Mouse (Mus musculus) embryonic facial prominence, embryonic 13.5 days (tissue): ENCODE data around the gene Gm17660. TPM values are rescaled to one million over a fixed set of nuclear protein-coding genes. Genes with fewer than 3 reads are reported as not detected.
A peak's percentile ranks its signal among the peaks of the same experiment; 100 is the strongest.

Source experiments
- ATAC-seq: fragments of 200-750 bp; cut with Nextera tagmentation; 2 replicates; pipeline ENCODE4 v1.8.0; 2017; ENCODE audit warnings: low read depth; ENCODE audit not compliant: insufficient number of reproducible peaks, insufficient read depth, low FRiP score, low TSS enrichment
- H3K27ac ChIP-seq: fragments of 300-500 bp; sonication (generic); 2 replicates; pipeline ENCODE4 v1.5.1; 2015; ENCODE audit warnings: moderate library complexity, mild to moderate bottlenecking, inconsistent platforms
- H3K27me3 ChIP-seq: fragments of 300-500 bp; sonication (generic); 2 replicates; pipeline ENCODE4 v1.6.1; 2015; ENCODE audit warnings: mild to moderate bottlenecking, inconsistent platforms
- H3K36me3 ChIP-seq: fragments of 300-500 bp; sonication (generic); 2 replicates; pipeline ENCODE4 v1.6.1; 2015; ENCODE audit warnings: mild to moderate bottlenecking, inconsistent platforms
- H3K4me1 ChIP-seq: fragments of 300-500 bp; sonication (generic); 2 replicates; pipeline ENCODE4 v1.6.1; 2015; ENCODE audit warnings: inconsistent platforms
- H3K4me2 ChIP-seq: fragments of 300-500 bp; sonication (generic); 2 replicates; pipeline ENCODE4 v1.6.1; 2015; ENCODE audit warnings: moderate library complexity, mild to moderate bottlenecking, inconsistent platforms
- H3K4me3 ChIP-seq: fragments of 300-500 bp; sonication (generic); 2 replicates; pipeline ENCODE4 v1.5.1; 2015; ENCODE audit warnings: mild to moderate bottlenecking, inconsistent platforms
- H3K9ac ChIP-seq: fragments of 300-500 bp; sonication (generic); 2 replicates; pipeline ENCODE4 v1.6.1; 2015; ENCODE audit warnings: mild to moderate bottlenecking, inconsistent platforms
- H3K9me3 ChIP-seq: fragments of 300-500 bp; sonication (generic); 2 replicates; pipeline ENCODE4 v1.6.1; 2016; ENCODE audit warnings: inconsistent platforms
- WGBS: fragments of 180-500 bp; shearing (Covaris S2); methylation state at CpG from one replicate; pipeline ENCODE4 v1.1.7; 2015; ENCODE audit warnings: mixed read lengths; 5-methylcytosine and 5-hydroxymethylcytosine counted together
- polyA plus RNA-seq: library from polyadenylated mRNA; unstranded; fragments of >200 nt; fragmentation: Nextera tagmentation; extraction: Ambion mirVana; gene quantifications from 2 replicates; pipeline ENCODE4 v1.2.1, GENCODE M21; 2015

Gm17660 gene
- polyA plus RNA-seq, 1 experiment from 2014 or later: not detected

DNA sequence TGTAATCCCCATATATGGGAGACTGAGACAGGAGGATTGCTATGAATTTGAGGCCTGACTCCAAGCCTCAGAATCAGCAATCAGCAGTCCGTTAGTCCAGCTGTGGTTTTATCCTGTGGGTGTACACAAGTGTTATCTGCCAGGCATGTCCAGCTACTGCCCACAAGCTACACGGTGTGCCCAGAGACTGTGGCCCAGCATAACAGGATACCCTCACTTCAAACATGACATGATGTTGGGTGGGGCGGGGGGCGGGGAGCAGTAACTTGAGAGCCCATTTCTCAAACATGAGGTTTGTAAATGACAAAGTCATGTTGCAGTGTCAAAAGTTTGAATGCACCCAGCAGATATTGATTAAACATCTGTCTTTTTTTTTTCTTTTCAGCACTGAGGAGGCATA lies 21.6 kb downstream of the Gm17660 start:
- peaks cover 58% of the 10 kb centered on the region for H3K36me3 ChIP-seq
- no peak for ATAC-seq
- 71% methylated on average over 4 of the region's 4 CpGs for WGBS

DNA sequence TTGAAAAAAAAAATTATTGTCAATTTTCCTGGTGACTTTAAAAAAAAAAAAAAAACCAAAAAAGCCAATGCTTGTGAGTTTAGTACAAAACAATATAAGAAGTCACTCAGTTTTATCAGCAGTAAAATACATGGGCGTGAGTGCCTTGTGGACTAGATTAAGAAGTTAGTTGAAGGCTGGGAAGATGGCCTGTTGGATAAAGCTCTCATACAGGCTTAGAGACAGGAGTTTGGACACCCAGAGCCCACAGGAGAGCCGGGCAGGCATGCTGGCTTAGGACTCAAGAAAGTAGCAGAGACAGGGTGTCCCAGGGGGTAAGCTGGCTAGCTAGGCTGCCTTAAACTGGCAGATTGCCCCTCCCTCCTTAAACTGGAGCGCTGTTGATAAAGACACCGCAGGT lies 22.5 kb downstream of the Gm17660 start:
- ATAC-seq: no peak

More for the DNA sequence above, 21.6 kb downstream of the Gm17660 start:
- H3K4me2 ChIP-seq: no peak overlapping the region
- no peak overlapping the region for H3K27ac ChIP-seq
- H3K27me3 ChIP-seq: no peaks in the 10 kb centered on the region
- no peak overlapping the region for H3K9ac ChIP-seq
- no peaks in the 10 kb centered on the region for H3K9me3 ChIP-seq
- H3K4me1 ChIP-seq: no peaks in the 10 kb centered on the region
- no peak overlapping the region for H3K4me3 ChIP-seq

DNA sequence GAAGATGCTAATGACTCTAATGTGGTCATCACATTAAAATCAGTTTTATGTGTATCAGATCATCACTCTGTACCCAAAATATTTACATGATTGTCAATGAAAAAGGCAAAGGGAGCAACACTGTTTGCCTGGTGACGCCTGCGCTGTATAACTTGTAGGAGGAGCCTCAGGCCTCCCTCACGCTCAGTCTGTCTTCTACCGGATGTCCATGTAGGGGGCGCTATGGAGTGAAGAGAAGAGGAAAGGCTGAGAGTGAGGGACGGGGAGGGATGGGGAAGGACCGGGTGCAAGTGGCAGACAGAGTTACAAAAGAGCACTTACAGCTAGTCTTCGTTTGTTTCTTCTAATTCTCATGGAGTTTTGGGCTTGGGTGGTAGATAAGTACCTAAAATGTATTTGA lies 24.5 kb downstream of the Gm17660 start:
- Histone ChIP-seq H3K4me1 (peaks cover 4% of the 10 kb centered on the region), H3K36me3 (peaks cover 37% of the 10 kb centered on the region), H3K4me3 (no peak overlapping the region), H3K4me2 (no peak overlapping the region), H3K27ac (no peak overlapping the region), H3K27me3 (no peaks in the 10 kb centered on the region), H3K9ac (no peak overlapping the region), H3K9me3 (no peaks in the 10 kb centered on the region)
- 60% methylated on average over 8 of the region's 8 CpGs for WGBS
- ATAC-seq: no peak

More for the DNA sequence above, 22.5 kb downstream of the Gm17660 start:
- peaks cover 54% of the 10 kb centered on the region for H3K36me3 ChIP-seq
- no peaks in the 10 kb centered on the region for H3K4me1 ChIP-seq
- H3K4me2 ChIP-seq: no peak overlapping the region
- H3K4me3 ChIP-seq: no peak overlapping the region
- H3K9me3 ChIP-seq: no peaks in the 10 kb centered on the region
- 90% methylated on average over 4 of the region's 4 CpGs for WGBS
- H3K27ac ChIP-seq: no peak overlapping the region
- no peaks in the 10 kb centered on the region for H3K27me3 ChIP-seq
- H3K9ac ChIP-seq: no peak overlapping the region

DNA sequence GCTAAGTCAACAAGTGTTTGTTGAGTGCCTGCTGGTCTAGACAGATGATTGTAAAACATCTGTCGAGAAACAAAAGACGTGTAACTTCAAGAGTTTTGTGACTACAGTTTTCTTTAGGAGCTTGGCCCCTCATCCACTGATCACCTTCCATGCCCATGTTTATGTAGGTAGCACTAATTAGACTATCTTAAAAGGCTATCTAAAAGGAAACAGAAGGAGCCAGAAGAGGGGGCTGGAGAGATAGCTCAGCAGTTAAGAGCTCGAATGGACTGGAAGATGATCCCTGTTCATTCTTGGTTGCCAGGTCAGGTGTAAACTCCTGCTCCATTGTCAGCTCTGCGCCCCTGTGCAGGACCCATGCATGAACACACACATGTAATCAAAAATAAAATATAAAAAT lies 29.3 kb downstream of the Gm17660 start:
- no peak for ATAC-seq
- Histone ChIP-seq H3K27ac (no peak overlapping the region), H3K9ac (peak overlapping the region; percentile 91; the same call in 1 of the 2 replicates), H3K9me3 (no peaks in the 10 kb centered on the region), H3K27me3 (no peaks in the 10 kb centered on the region), H3K4me2 (peak overlapping the region; percentile 78), H3K4me1 (peaks cover 20% of the 10 kb centered on the region), H3K4me3 (peak overlapping the region; percentile 89), H3K36me3 (peaks cover 27% of the 10 kb centered on the region)
- 53% methylated on average over 4 of the region's 4 CpGs for WGBS

DNA sequence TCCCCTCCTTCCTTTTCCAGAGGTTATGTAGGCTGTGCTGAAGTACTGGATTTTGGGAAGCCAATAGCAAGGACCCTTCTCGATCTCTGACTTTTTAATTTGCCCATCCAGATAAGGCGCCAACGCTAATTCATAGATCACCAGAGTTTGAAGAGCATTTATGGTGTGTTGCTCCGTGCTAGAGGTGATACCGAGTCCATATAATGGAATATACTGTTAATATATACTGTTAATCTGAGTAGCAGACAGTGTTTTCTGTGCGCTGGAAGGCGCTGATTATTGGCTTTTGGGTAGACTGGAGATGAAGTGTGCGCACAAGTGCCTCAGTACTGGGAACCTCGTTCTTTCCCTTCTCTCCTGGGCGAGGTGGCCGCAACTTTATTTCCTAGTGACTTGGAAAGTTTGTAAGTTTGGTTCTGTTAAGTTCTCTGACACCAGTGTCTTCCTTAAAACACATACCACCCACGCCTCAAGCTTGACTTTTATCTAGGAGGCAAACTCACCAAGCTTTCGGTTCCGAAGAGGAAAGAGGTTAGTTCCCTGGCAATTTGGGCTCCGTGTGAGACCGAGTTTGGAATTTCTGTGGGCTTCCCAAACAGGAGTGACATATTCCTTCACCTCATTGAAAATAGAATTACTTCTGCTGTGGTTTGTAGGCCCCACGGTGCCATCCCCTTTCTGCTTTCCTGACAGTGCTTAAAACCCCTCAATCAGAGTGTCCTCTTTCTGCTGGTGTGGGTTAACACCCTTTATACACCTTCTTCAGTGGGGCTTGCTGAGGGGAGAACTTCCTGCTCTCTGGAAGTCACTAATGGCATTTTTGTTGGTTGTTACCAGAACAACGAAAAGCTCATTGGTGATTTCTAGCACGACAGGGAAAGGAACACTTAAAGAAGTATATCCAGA lies 30.0 kb downstream of the Gm17660 start:
- H3K4me3 ChIP-seq: peak overlapping the region; percentile 89
- peak overlapping the region; percentile 78 for H3K4me2 ChIP-seq
- peaks cover 20% of the 10 kb centered on the region for H3K36me3 ChIP-seq
- no peak; the same call in 1 of the 2 replicates for ATAC-seq
- H3K4me1 ChIP-seq: peaks cover 20% of the 10 kb centered on the region
- peak overlapping the region; percentile 91 for H3K9ac ChIP-seq
- H3K9me3 ChIP-seq: no peaks in the 10 kb centered on the region
- WGBS: 7% methylated on average over 19 of the region's 19 CpGs
- peak overlapping the region; percentile 89 for H3K27ac ChIP-seq
- H3K27me3 ChIP-seq: no peaks in the 10 kb centered on the region

DNA sequence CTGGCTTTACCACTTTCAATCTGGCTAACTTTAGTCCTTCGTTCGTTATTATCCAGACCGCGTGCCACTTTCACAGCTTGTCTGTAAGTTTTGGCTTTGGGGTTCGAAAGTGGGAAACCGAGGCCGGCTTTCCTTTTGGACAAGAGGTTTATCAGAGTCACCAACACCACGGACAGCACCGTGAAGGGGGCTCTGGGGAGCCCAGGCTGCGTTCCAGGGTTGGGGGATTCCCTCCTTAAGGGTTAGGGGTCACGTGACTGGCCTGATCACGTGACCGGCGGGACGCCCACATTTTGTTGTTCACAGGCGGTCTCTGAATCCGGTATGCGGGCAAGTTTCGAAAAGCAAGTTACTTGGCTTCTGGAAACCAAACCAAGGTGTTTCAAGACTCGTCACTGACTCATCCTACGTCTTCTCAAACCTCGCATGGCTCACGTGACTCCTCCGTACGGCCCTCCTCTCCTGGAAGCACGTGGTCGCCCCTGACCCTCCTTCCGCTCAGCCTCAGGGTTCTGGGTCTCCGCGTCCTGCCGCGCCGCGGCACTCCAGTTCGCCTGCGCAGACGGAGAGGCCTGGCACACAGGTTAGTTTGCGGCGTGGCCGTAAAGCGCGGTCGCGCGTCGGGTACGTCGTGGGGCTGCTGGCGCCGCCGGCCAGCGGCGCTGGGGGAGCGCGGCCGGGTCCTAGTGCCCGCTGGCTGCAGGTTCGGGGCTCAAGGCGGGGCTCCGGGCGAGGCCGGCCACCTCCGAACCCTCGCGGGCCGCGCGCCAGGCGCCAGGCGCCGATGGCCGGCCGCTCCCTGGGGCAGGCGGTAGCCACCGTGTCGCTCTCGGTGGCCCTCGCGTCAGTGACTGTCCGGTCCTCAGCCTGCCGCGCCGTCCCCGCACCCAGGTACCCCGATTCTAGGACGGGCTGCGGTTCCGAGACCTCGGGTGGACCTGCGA lies 30.9 kb downstream of the Gm17660 start, which contains the start of gene Nudt9:
TSS of gene Nudt9 (plus strand) at position 51 of the 944 bp plus-strand sequence.
- WGBS: 5% methylated on average over 86 of the region's 90 CpGs

DNA sequence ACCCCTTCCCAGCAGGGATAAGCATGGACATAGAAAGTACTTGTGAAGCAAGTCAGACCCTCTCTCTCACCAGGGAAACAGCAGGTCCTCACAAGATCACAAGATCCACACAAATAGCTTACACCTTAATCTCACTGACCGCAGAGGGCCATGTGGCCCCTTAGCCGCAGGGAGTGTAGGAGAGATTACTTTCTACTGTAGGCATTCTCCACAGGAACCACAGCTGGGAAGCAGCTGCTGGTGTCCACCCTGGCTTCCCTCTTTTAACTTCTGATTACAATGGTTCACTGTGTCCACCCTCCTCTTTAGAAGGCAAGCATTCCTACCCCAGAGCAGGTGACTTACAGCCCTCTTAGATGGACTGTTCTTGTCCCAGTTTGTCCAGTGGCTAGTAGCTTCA lies 33.7 kb downstream of the Gm17660 start:
- H3K27me3 ChIP-seq: no peaks in the 10 kb centered on the region
- ATAC-seq: no peak
- 40% methylated on average over 2 of the region's 2 CpGs for WGBS
- H3K36me3 ChIP-seq: no peaks in the 10 kb centered on the region
- no peak overlapping the region for H3K4me2 ChIP-seq
- H3K4me3 ChIP-seq: no peak overlapping the region
- peak overlapping the region; percentile 48; the same call in 1 of the 2 replicates for H3K27ac ChIP-seq
- no peaks in the 10 kb centered on the region for H3K9me3 ChIP-seq
- H3K4me1 ChIP-seq: peaks cover 20% of the 10 kb centered on the region
- 0 out of 2 replicates have a peak overlapping the region, but pooled peaks have one; percentile 1 for H3K9ac ChIP-seq

More for the DNA sequence above, 30.9 kb downstream of the Gm17660 start, which contains the start of gene Nudt9:
- peak; percentile 96 for ATAC-seq
- Histone ChIP-seq H3K9me3 (no peaks in the 10 kb centered on the region), H3K9ac (peak within 1 kb of the TSS; percentile 91), H3K36me3 (peaks cover 11% of the 10 kb centered on the region), H3K4me1 (peaks cover 20% of the 10 kb centered on the region), H3K4me2 (peak within 1 kb of the TSS; percentile 78), H3K27ac (peak within 1 kb of the TSS; percentile 89), H3K4me3 (peak within 1 kb of the TSS; percentile 89), H3K27me3 (no peaks in the 10 kb centered on the region)

DNA sequence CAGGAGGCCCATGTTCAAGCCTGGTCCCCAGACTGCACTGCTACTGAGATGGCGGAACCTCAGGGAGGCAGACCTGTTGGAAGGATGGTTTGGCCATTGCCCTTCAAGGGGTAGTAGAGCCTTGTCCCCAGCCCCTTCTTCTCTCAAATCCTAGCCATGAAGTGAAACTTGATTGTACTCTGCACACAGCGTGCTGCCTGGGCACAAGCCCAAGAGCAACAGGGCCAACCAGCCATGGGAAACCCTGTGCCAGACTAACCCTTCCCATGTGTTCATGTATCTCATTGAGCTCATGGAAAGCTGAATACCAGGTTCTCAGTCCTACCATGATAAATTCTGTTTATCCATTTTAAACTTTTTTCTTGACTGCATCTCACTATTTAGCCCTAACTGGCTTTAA lies 34.5 kb downstream of the Gm17660 start:
- Histone ChIP-seq H3K36me3 (no peaks in the 10 kb centered on the region), H3K4me1 (peaks cover 15% of the 10 kb centered on the region), H3K4me3 (no peak overlapping the region), H3K9me3 (no peaks in the 10 kb centered on the region), H3K4me2 (no peak overlapping the region), H3K9ac (no peak overlapping the region), H3K27ac (peak overlapping the region; percentile 48), H3K27me3 (no peaks in the 10 kb centered on the region)
- WGBS: 88% methylated on average over 2 of the region's 2 CpGs
- no peak for ATAC-seq

DNA sequence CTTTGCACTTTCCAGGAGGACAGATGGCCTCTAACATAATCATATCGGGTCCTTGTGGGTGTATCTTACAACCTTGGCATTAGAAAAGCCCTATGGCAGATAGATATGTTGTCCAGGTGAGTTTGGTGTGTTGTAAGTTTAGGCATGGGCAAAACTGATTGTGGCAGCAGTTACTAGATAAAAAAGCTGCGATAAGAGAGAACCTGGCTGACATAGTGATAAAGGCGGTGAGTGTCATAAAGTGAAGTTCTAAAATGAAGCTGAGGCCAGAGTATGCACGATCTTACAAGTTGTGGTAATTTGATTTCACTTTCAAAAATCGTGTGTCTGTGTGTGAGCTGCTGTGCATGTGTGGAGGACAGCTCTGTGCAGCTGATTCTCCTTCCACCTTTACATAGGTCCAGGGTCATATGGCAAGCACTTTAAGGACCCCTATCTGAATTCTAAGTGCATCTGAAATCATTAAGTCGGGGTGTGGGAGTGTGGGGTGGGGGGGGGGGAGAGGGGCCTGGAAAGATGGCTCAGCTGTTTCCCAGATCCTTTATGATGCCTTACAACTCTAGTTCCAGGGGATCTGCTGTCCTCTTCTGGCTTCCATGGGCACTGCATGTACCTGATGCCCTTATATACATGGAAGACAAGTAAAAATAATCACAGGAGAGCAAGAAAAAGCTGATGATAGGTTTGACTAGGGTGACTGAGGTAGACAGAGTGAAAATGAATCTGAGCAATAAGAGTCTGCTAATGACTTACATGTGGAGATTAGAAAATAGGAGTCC lies 38.1 kb downstream of the Gm17660 start:
- Histone ChIP-seq H3K4me2 (no peak overlapping the region), H3K27me3 (no peaks in the 10 kb centered on the region), H3K27ac (no peak overlapping the region), H3K9me3 (no peaks in the 10 kb centered on the region), H3K9ac (no peak overlapping the region), H3K4me3 (no peak overlapping the region), H3K4me1 (peaks cover 4% of the 10 kb centered on the region; the same call in 1 of the 2 replicates), H3K36me3 (no peaks in the 10 kb centered on the region)
- 67% methylated on average over 6 of the region's 6 CpGs for WGBS
- no peak for ATAC-seq

DNA sequence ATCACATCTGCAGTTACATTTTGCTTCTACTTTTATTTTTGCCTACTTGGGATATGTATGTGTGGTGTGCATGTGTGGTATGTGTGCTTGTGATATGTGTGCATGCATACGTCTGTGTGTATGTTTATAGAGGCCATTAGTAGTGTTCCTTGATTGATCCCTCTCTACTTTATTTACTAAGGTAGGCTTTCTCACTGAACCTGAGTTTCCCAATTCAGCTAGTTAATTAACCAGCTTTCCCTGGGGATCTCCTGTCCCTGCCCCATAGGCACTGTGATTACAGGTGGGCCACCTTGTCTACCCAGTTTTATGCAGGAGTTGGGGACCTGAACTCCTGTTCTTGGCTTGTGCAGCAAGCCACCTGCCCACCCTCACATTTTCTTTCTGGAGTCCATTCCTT lies 40.7 kb downstream of the Gm17660 start:
- no peaks in the 10 kb centered on the region for H3K9me3 ChIP-seq
- no peak overlapping the region for H3K9ac ChIP-seq
- H3K27me3 ChIP-seq: no peaks in the 10 kb centered on the region
- no peak overlapping the region for H3K4me2 ChIP-seq
- no peaks in the 10 kb centered on the region for H3K4me1 ChIP-seq
- ATAC-seq: no peak
- WGBS: 80% methylated on average over 1 of the region's 1 CpGs
- no peak overlapping the region for H3K27ac ChIP-seq
- H3K4me3 ChIP-seq: no peak overlapping the region
- H3K36me3 ChIP-seq: no peaks in the 10 kb centered on the region

DNA sequence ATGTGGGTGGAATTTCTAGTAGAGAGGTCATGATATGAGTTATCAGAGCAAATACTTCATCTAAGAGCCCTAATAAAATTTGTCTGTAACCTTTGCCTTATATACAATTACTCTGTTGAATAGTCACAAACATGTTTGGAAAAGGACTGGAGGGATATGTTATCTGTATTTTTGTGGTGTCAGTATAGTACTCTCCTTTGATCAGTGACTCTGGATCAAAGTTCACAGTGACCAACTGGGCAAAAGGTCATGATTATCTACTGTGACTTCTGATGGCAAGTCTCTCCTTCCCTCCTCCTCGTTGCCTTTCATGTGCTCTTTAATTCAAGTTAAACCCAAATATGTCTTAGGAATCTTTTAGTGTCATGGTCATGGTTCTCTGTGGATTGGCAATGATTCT lies 41.6 kb downstream of the Gm17660 start:
- no peaks in the 10 kb centered on the region for H3K36me3 ChIP-seq
- ATAC-seq: no peak
- WGBS: 51% methylated on average over 1 of the region's 1 CpGs

More for the DNA sequence above, 41.6 kb downstream of the Gm17660 start:
- no peaks in the 10 kb centered on the region for H3K27me3 ChIP-seq
- H3K4me2 ChIP-seq: no peak overlapping the region
- H3K4me3 ChIP-seq: no peak overlapping the region
- no peak overlapping the region for H3K27ac ChIP-seq
- H3K4me1 ChIP-seq: no peaks in the 10 kb centered on the region
- no peaks in the 10 kb centered on the region for H3K9me3 ChIP-seq
- no peak overlapping the region for H3K9ac ChIP-seq
